Mouse (Mus musculus): ENCODE results near the gene Hist1h2af.
"Not testable (repeated sequence)": the region's sequence is repeated elsewhere in the genome, so short reads cannot be mapped to it uniquely, and the experiment has no call there.

Gene Hist1h2af

GRCm38 (mm10) chr13:23575864-23576313 lies 42.2 kb downstream of the Hist1h2af start:
- DNase-seq (ENCODE audit: low spot score in 2 of 2) = not testable (repeated sequence)

GRCm38 (mm10) chr13:23576351-23576881 lies 42.7 kb downstream of the Hist1h2af start:
- DNase-seq (ENCODE audit: low spot score in 2 of 2) = no peak

DNA sequence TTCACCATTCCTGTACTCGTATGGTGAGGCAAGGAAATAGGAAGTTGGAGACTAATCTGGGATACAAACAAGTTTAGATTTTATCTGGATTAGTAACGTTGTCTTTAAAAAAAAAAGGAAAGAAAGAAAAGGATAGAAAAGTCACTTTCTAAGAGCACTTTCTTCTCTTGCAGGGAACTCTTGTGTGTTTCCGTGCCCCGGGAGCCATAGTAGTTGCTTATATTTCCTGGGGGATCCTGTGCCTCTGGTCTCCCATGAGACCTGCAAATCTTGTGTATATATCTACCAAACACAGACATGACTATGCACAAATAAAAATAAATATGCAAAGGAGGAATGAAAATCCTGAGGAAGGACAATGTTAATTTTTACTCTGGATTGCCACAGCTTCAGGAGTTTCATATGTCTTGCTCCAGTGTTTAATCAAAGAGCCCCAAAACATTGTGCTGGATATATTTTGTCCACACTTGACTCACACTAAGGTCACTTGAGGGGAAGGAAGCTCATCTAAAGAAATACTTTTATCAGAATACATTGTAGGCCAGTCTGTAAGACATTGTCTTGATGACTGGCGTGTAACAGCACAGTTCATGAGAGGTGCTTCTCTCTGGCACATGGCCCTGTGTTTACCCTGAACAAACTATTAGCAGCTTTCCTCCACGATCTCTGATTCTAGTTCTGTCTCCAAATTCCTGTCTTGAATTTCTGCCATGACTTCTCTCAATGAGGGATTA lies 43.4 kb downstream of the Hist1h2af start:
- no peak for DNase-seq (ENCODE audit: low spot score in 2 of 2)

DNA sequence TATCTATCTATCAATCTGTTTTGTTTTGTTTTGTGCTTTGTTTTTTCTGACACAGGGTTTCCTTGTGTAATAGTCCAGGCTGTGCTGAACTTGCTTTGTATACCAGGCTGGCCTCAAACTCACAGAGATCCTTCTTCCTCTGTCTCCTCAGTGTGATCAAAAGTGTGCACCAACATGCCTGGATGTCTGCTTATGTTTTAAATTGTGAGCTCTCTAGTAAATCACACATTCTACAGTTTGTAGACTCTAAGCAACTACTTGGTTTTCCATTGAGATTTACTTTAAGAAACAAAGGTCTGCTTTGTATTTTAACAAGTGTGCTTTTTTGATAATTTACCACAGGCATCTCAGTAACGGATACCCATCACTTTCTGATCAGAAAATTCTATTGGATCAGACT lies 44.1 kb downstream of the Hist1h2af start:
- no peak for DNase-seq (ENCODE audit: low spot score in 2 of 2)

DNA sequence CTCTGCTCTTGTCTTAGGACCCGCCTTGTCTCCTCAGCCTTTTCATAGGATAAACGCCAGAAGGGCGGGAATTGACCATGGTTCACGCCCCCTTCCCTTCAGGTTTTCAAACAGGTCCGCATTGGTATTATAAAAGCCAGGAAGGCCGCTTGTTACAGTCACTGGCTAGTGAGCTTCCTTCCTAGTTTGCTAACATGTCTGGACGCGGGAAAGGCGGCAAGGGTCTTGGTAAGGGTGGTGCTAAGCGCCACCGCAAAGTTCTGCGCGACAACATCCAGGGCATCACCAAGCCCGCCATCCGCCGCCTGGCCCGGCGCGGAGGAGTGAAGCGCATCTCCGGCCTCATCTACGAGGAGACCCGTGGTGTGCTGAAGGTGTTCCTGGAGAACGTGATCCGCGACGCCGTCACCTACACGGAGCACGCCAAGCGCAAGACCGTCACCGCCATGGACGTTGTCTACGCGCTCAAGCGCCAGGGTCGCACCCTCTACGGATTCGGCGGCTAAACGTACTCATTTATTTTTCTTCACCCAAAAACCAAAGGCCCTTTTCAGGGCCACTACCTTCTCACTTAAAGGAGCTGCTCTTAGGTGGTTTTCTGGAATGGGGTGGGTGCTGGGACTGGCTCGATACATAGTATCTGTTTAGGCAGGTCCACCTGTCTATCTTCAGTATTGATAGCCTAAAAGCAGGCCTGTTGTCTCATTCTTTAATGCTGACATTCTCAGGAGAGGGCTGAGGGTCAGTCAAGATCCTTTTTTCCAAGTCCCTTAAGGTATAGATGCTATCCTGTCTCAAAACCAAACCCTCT lies 47.9 kb downstream of the Hist1h2af start, which contains the start of gene Hist1h4d:
Gene Hist1h4d, plus strand, starts transcription at position 191 of the 811 bp plus-strand sequence.
- peak; percentile 95 to 98 for DNase-seq (ENCODE audit: low spot score in 2 of 2)

DNA sequence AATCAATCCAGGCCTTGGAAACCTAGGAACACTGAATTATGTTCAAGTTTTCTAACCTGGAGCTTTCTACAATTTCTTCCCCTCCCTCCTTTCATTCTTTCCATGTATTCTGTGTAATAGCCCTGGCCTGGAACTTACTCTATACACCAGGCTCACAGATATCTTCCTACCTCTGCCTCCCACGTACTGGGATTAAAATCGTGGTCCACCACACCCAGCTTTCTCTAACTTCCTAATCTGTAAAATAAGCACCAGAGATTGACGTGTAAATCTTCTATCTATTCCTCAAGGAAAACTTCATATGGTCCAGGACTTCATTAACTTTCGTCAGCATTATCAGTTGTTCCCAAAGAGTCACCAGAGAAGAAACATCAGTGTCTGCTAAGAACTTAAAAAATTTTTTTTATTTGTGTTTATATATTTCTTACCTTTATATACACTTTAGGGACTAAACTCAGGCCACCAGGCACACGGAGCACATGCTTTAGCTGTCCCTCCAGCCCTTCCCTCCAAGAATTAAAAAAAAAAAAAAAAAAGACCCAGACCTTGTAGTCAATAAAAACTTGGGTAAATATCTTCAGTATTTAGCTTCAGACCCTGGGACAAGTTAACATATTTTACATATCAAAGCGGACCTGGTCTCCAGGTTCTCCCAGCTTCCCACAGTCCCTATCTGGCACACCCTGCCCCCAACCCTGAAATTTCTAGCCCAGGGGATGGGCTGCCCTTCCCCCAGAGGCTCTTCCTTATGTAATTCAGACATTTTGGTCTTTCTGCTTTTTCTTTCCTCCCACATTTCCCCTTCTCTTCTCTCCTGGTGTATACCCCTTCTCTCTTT lies 48.7 kb downstream of the Hist1h2af start:
- no peak for DNase-seq (ENCODE audit: low spot score in 2 of 2)

DNA sequence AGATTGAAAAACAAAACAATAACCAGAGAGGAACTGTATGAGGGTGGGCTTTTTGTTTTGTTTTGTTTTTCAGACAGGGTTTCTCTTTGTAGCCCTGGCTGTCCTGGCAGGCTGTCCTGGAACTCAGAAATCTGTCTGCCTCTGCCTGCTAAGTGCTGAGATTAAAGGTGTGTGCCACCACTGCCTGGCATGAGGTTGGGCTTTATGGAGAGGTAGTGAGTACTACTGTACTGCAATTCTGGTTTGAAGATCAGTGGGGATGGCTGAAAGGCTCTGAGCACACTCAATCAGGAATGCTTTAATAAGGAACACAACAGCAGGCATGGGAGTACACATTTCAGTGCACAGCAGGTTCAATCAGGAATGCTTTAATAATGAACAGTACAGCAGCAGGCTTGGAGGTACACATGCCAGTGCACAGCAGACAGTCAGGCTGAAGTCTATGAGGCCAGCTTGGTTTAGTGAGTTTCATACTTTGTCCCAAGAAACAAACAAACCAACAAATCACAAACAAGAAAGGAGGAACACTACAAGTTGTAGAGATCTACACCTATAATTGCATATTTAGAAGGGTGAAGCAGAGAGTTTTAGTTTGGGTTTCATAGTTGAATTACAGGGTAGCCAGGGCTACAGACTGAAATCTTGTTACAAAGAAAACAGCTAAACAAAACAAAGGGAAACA lies 49.8 kb downstream of the Hist1h2af start:
- no peak for DNase-seq (ENCODE audit: low spot score in 2 of 2)

Data from spleen, postnatal 36 days (tissue).